In the genomic region with DNA sequence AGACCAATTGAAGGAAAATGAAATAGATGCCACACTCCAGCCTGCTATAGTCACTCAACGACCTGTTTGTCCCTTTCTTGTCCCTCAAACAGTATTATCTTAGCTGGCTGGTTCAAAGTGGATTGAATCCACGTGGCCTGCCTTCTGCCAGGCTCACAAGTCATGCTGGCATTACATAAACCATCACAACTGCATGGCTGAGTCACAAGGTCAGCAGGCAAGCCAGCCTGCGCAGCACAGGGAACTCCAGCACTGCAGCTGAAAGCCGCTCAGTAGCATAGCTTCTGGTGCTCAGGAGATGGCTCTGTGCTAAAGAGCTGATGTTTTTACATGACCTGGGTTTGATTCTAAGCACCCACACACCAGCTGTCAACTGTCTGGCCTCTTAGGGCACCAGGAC, we compare ENCODE assay signal across 9 mouse cellular contexts.
DNase-seq lines count a peak whose midpoint lies in the region; ATAC-seq and TF ChIP-seq lines count a peak whose summit lies in the region.
"Had no signal": no experiment of that assay in that cellular context is flagged by ENCODE, and none has a peak within 500 bp of the region (broad histone marks: within the 10 kb centered on the region; RNA-seq: fewer than 3 reads in every experiment).

No protein-coding gene starts in this region.

- 29% methylated on average over 4 of the region's 4 CpGs for WGBS in heart, embryonic 15.5 days

- H3K27ac ChIP-seq in heart, embryonic 15.5 days: peak overlapping the region; percentile 64
- H3K27ac ChIP-seq: liver, embryonic 15.5 days had no signal

- H3K9me3 ChIP-seq in heart, embryonic 15.5 days (replicated peaks): no peaks in the 10 kb centered on the region
- H3K9me3 ChIP-seq: liver, embryonic 15.5 days had no signal

- H3K9ac ChIP-seq in heart, embryonic 15.5 days: no peak overlapping the region
- H3K9ac ChIP-seq: liver, embryonic 15.5 days had no signal

- TF ChIP-seq POLR2A in myocyte (IDR thresholded peaks at IDR 0.05; ENCODE audit: insufficient read length, low read depth): no peak

- H3K27me3 ChIP-seq in heart, embryonic 15.5 days: no peaks in the 10 kb centered on the region
- H3K27me3 ChIP-seq in myocyte (ENCODE audit: control insufficient read depth, insufficient read depth, insufficient read length): no peaks in the 10 kb centered on the region
- H3K27me3 ChIP-seq: liver, embryonic 15.5 days had no signal

- H3K4me1 ChIP-seq in heart, embryonic 15.5 days (replicated peaks): peaks cover 63% of the 10 kb centered on the region

- H3ac ChIP-seq in myocyte (ENCODE audit: control insufficient read depth, insufficient read length): no peak overlapping the region

- ATAC-seq in frontal cortex, adult (ENCODE audit: low TSS enrichment): 0 out of 2 replicates have a peak, but pooled peaks have one; percentile 19
- peak; percentile 78 for ATAC-seq in heart, embryonic 15.5 days (replicated peaks; ENCODE audit: insufficient number of reproducible peaks, insufficient read depth, low FRiP score, low read depth)
- no peak for ATAC-seq in activated CD4-positive, CD25-positive, alpha-beta regulatory T cell, adult 4 months

- H3K4me2 ChIP-seq in heart, embryonic 15.5 days: no peak overlapping the region
- H3K4me2 ChIP-seq in myocyte (ENCODE audit: low read depth): peak overlapping the region; percentile 2
- H3K4me2 ChIP-seq: liver, embryonic 15.5 days had no signal

- no peaks in the 10 kb centered on the region for H3K79me2 ChIP-seq in myocyte (ENCODE audit: control insufficient read depth, insufficient read depth)

- no peaks in the 10 kb centered on the region for H3K36me3 ChIP-seq in heart, embryonic 15.5 days
- H3K36me3 ChIP-seq in myocyte (ENCODE audit: control insufficient read depth, insufficient read depth): no peaks in the 10 kb centered on the region
- H3K36me3 ChIP-seq: liver, embryonic 15.5 days had no signal

- no peak for DNase-seq in frontal cortex, postnatal 10 days (ENCODE audit: low spot score in 2 of 2)
- peak; percentile 51 to 60 for DNase-seq in right cerebral cortex, adult 2 months (ENCODE audit: low spot score in 2 of 2)
- no peak for DNase-seq in right cerebral cortex, postnatal 14 days
- DNase-seq in urinary bladder, postnatal 14 days (ENCODE audit: low spot score): no peak

- H3K4me3 ChIP-seq in heart, embryonic 15.5 days: no peak overlapping the region
- H3K4me3 ChIP-seq in myocyte: no peak overlapping the region
- H3K4me3 ChIP-seq: liver, embryonic 15.5 days had no signal

TF ChIP-seq in myocyte, 11 proteins besides CTCF, POLR2A, EP300 and RAD21:
- TF ChIP-seq TCF3 (IDR thresholded peaks at IDR 0.05; ENCODE audit: insufficient read length, low read depth): no peak
- TF ChIP-seq REST (IDR thresholded peaks at IDR 0.05; ENCODE audit: insufficient read depth, insufficient read length): no peak
- peak in 1 of 3 experiments; percentile 61 for TF ChIP-seq MYOD1 (IDR thresholded peaks at IDR 0.05; ENCODE audit: control insufficient read depth in 1 of 3, insufficient read length in 2 of 3, low read depth in 2 of 3)
- TF ChIP-seq USF1 (IDR thresholded peaks at IDR 0.05; ENCODE audit: low read depth): peak; percentile 44
- peak; percentile 2 for TF ChIP-seq TCF12 (IDR thresholded peaks at IDR 0.05; ENCODE audit: insufficient read depth, poor library complexity, severe bottlenecking)
- TF ChIP-seq SRF (IDR thresholded peaks at IDR 0.05; ENCODE audit: control insufficient read depth, insufficient read length, low read depth): no peak
- peak in 2 of 3 experiments; percentile 44 to 67 for TF ChIP-seq MYOG (IDR thresholded peaks at IDR 0.05; ENCODE audit: control insufficient read depth in 1 of 3, insufficient read depth in 1 of 3, insufficient read length in 2 of 3, low read depth in 2 of 3)

Comparison
In these comparisons a context has a peak if more than half of its experiments do, and no peak if none do; other contexts are left out.
1. DNase-seq: peak in right cerebral cortex, adult 2 months (2 of 2); none in frontal cortex, postnatal 10 days (0 of 2), right cerebral cortex, postnatal 14 days (single experiment) and urinary bladder, postnatal 14 days (single experiment).